Mouse (Mus musculus) hindbrain, postnatal 0 days (tissue): ENCODE measurements at regions not wholly inside any gene's neighbourhood (a gene's known extent, or its start where the extent isn't known, plus 50 kb on each side); places are given as distances from the start of the nearest gene placed in this dataset.

ENCODE experiments used
- ATAC-seq: fragments of 200-750 bp; cut with Nextera tagmentation; 2 replicates; pipeline ENCODE4 v1.8.0; 2017; ENCODE audit warnings: mild to moderate bottlenecking, moderate TSS enrichment, moderate library complexity
- DNase-seq: peaks from one replicate; pipeline ENCODE4 v3.0.0-alpha.2; 2015; ENCODE audit warnings: low spot score
- H3K27ac ChIP-seq: fragments of 300-500 bp; sonication (generic); 2 replicates; pipeline ENCODE4 v1.5.1; 2014; ENCODE audit warnings: mild to moderate bottlenecking
- H3K27me3 ChIP-seq: fragments of 300-500 bp; sonication (generic); 2 replicates; pipeline ENCODE4 v1.6.1; 2014; ENCODE audit warnings: low read length, mixed read lengths; ENCODE audit not compliant: insufficient read depth
- H3K36me3 ChIP-seq: fragments of 300-500 bp; sonication (generic); 2 replicates; pipeline ENCODE4 v1.6.1; 2014; ENCODE audit warnings: low read length, mixed read lengths; ENCODE audit not compliant: insufficient read depth
- H3K4me1 ChIP-seq: fragments of 300-500 bp; sonication (generic); 2 replicates; pipeline ENCODE4 v1.6.1; 2014; ENCODE audit warnings: antibody characterized with exemption, low read length, mixed read lengths; ENCODE audit not compliant: insufficient read depth
- H3K4me2 ChIP-seq: fragments of 300-500 bp; sonication (generic); 2 replicates; pipeline ENCODE4 v1.6.1; 2014; ENCODE audit warnings: low read depth, mild to moderate bottlenecking, low read length, moderate library complexity, mixed read lengths
- H3K4me3 ChIP-seq: fragments of 300-500 bp; sonication (generic); 2 replicates; pipeline ENCODE4 v1.5.1; 2014; ENCODE audit warnings: low read length
- H3K9ac ChIP-seq: fragments of 300-500 bp; sonication (generic); replicated peaks from 2 replicates; pipeline ENCODE4 v1.6.1; 2014; ENCODE audit warnings: mild to moderate bottlenecking, low read length, moderate library complexity, mixed read lengths
- H3K9me3 ChIP-seq: fragments of 300-500 bp; sonication (generic); 2 replicates; pipeline ENCODE4 v1.6.1; 2016; ENCODE audit warnings: low read length, mixed read lengths
- CTCF ChIP-seq: IDR thresholded peaks from 2 replicates; pipeline ENCODE4 v1.5.1; 2016; ENCODE audit warnings: antibody characterized with exemption, control low read depth, low read depth
- WGBS: fragments of 180-500 bp; shearing (Covaris S2); extraction: QIAGEN DNeasy Blood & Tissue Kit; methylation state at CpG from one replicate; pipeline ENCODE4 v1.1.7; 2014; 5-methylcytosine and 5-hydroxymethylcytosine counted together

GRCm38 (mm10) chr1:34642304-34642893, 62.9 kb downstream of the Amer3 start:
- WGBS, result 31% methylated on average over 13 of the region's 13 CpGs
- H3K36me3 ChIP-seq, result no peaks in the 10 kb centered on the region
- DNase-seq (peak; percentile 87), ATAC-seq (peak; percentile 89)
- H3K9me3 ChIP-seq, result no peaks in the 10 kb centered on the region
- no peaks in the 10 kb centered on the region for H3K27me3 ChIP-seq
- no peak overlapping the region for H3K27ac ChIP-seq
- peak; percentile 95 for TF ChIP-seq CTCF
- H3K4me2 ChIP-seq, result no peak overlapping the region
- H3K9ac ChIP-seq, result no peak overlapping the region
- H3K4me3 ChIP-seq, result no peak overlapping the region
- H3K4me1 ChIP-seq, result no peaks in the 10 kb centered on the region

DNA sequence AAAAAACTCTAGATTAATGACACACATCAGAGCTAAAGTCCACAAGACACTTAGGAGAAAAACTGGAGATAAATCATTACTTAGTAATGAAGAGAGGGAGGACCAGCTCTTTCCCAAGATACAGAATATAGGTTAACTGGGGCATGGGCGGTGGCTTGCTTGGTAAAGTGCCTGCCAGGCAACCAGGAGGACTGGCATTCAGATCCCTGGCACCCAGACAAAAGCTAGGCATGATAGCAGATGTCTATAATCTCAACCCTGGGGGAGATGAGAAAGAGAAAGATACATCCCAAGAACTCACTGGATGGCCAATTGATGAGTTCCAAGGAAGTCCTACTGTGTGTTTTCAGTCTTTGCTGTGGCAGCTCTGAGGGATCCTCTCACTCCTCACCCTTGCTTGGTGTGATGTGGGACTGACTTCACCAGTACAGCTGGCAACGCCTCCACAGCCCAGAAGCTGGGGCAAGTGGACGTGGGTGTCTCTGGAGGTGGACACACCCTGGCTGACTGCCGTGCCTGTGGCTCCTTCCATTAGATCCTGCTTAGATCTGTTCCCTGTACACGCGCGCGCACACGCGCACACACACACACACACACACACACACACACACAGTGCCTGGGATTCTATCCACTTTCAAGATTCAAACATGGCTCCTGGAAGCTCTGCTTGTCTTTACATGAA, 74.6 kb downstream of the Amer3 start:
- Histone ChIP-seq H3K4me2 (no peak overlapping the region), H3K4me3 (no peak overlapping the region), H3K9me3 (no peaks in the 10 kb centered on the region), H3K4me1 (no peaks in the 10 kb centered on the region), H3K36me3 (no peaks in the 10 kb centered on the region), H3K27ac (no peak overlapping the region), H3K27me3 (no peaks in the 10 kb centered on the region), H3K9ac (no peak overlapping the region)
- no peak for TF ChIP-seq CTCF
- 88% methylated on average over 10 of the region's 10 CpGs for WGBS
- DNase-seq (no peak), ATAC-seq (no peak)

GRCm38 (mm10) chr1:34657481-34657880, 78.0 kb downstream of the Amer3 start:
- DNase-seq (no peak), ATAC-seq (no peak)
- H3K27me3 ChIP-seq, result no peaks in the 10 kb centered on the region
- H3K4me3 ChIP-seq, result no peak overlapping the region
- no peaks in the 10 kb centered on the region for H3K4me1 ChIP-seq
- H3K9ac ChIP-seq, result no peak overlapping the region
- no peaks in the 10 kb centered on the region for H3K9me3 ChIP-seq
- H3K4me2 ChIP-seq, result no peak overlapping the region
- H3K27ac ChIP-seq, result no peak overlapping the region
- no peaks in the 10 kb centered on the region for H3K36me3 ChIP-seq
- no peak for TF ChIP-seq CTCF

GRCm38 (mm10) chr1:34663875-34664547, 84.6 kb downstream of the Amer3 start:
- 47% methylated on average over 4 of the region's 4 CpGs for WGBS
- Histone ChIP-seq H3K27ac (peak overlapping the region; percentile 85), H3K9me3 (no peaks in the 10 kb centered on the region), H3K27me3 (no peaks in the 10 kb centered on the region), H3K9ac (no peak overlapping the region), H3K4me1 (peaks cover 9% of the 10 kb centered on the region; the same call in 1 of the 2 replicates), H3K36me3 (no peaks in the 10 kb centered on the region), H3K4me3 (no peak overlapping the region), H3K4me2 (no peak overlapping the region)
- TF ChIP-seq CTCF, result peak; percentile 45
- peak; percentile 64 for ATAC-seq
- peak; percentile 82 for DNase-seq

GRCm38 (mm10) chr1:34664816-34665511, 85.5 kb downstream of the Amer3 start:
- no peaks in the 10 kb centered on the region for H3K27me3 ChIP-seq
- no peaks in the 10 kb centered on the region for H3K36me3 ChIP-seq
- peak overlapping the region; percentile 11; the same call in 1 of the 2 replicates for H3K4me2 ChIP-seq
- no peaks in the 10 kb centered on the region for H3K9me3 ChIP-seq
- ATAC-seq, result peak; percentile 76
- H3K4me3 ChIP-seq, result no peak overlapping the region
- DNase-seq, result peak; percentile 90
- H3K27ac ChIP-seq, result peak overlapping the region; percentile 85
- peaks cover 9% of the 10 kb centered on the region; the same call in 1 of the 2 replicates for H3K4me1 ChIP-seq
- peak; percentile 45 for TF ChIP-seq CTCF
- WGBS, result 23% methylated on average over 11 of the region's 11 CpGs
- no peak overlapping the region for H3K9ac ChIP-seq

GRCm38 (mm10) chr1:34665512-34665854, 86.0 kb downstream of the Amer3 start:
- TF ChIP-seq CTCF, result no peak
- H3K4me1 ChIP-seq, result peaks cover 9% of the 10 kb centered on the region; the same call in 1 of the 2 replicates
- WGBS, result 28% methylated on average over 5 of the region's 5 CpGs
- H3K4me2 ChIP-seq, result no peak overlapping the region
- no peak overlapping the region for H3K4me3 ChIP-seq
- ATAC-seq, result no peak
- H3K36me3 ChIP-seq, result no peaks in the 10 kb centered on the region
- DNase-seq, result no peak
- H3K27me3 ChIP-seq, result no peaks in the 10 kb centered on the region
- no peak overlapping the region for H3K9ac ChIP-seq
- H3K27ac ChIP-seq, result peak overlapping the region; percentile 85
- no peaks in the 10 kb centered on the region for H3K9me3 ChIP-seq
